Mouse (Mus musculus) Patski (cell line): ENCODE data around the gene Mxd1. TPM values are rescaled to one million over a fixed set of nuclear protein-coding genes. Genes with fewer than 3 reads are reported as not detected.

ENCODE experiments used
- ATAC-seq: fragments of 100-300 bp; one replicate; pipeline ENCODE4 v1.8.0; 2021
- CTCF ChIA-PET: fragments of 350-600 bp; sonication (Branson Sonifier 250); formaldehyde crosslinking; loops from one replicate; lab custom pipeline; 2022; ENCODE audit warnings: inconsistent platforms; lab: Charles Lee
- POLR2A ChIA-PET: fragments of 350-600 bp; sonication (Branson Sonifier 250); formaldehyde crosslinking; loops from one replicate; lab custom pipeline; 2022; ENCODE audit warnings: antibody characterized with exemption, inconsistent platforms; lab: Charles Lee
- DNase-seq: peaks from one replicate; pipeline ENCODE4 v3.0.0-alpha.2; 2011; ENCODE audit warnings: low read depth, low spot score
- H3K27me3 ChIP-seq: fragments of 371-371 bp; one replicate; pipeline ENCODE4 v1.5.1; 2021
- CTCF ChIP-seq: fragments of 100-300 bp; IDR thresholded peaks from one replicate; pipeline ENCODE4 v1.5.1; 2021
- in situ Hi-C: fragments of 300-500 bp; cut with MboI; formaldehyde crosslinking; loops from 3 replicates; pipeline ENCODE4 v1.11.1; 2018; ENCODE audit warnings: low pct_unique_long_range_greater_than_20kb, mixed read lengths
- polyA plus RNA-seq: library from polyadenylated mRNA; unstranded; gene quantifications from one replicate; pipeline ENCODE4 v1.2.3, GENCODE M21; 2021

Mxd1 gene
- polyA plus RNA-seq, 1 experiment from 2014 or later = 4.8 TPM

GRCm38 (mm10) chr6:86654270-86654916 is 14.6 kb downstream of the Mxd1 start:
- in situ Hi-C loops = no loop called here
- CTCF ChIA-PET = interaction anchor here (0.8 to 1.7 kb wide), 3 partner anchors 13 to 56 kb away, joined by 3 to 5 read pairs (median 3); no protein-coding TSS in a partner anchor
- no peak for ATAC-seq
- TF ChIP-seq CTCF = no peak
- H3K27me3 ChIP-seq = no peaks in the 10 kb centered on the region
- POLR2A ChIA-PET = interaction anchor here (0.6 kb wide), 1 partner anchor 244 kb away, joined by 3 read pairs; no protein-coding TSS in a partner anchor
- DNase-seq = no peak

DNA sequence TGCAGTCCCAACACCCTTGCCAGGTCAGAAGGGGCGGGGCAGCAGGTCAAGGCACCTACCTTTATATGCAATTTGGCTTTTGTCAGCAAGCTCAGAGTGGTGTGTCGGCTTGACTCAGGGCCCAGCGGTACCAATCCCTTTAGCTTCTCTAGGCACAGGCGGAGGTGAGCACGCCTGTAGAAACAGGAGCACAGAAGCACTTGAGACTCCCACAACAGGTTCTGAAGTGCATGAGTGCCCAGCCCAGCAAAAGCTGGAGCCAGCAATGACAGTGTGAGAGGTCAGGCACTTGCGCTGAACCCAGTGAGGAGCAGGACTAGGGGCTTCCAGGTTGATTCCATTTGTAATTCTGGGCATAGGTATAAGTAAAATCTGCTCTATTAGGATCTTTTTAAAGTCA is 15.9 kb downstream of the Mxd1 start:
- in situ Hi-C loops = no loop called here
- CTCF ChIA-PET = no interaction called here
- POLR2A ChIA-PET = no interaction called here
- no peaks in the 10 kb centered on the region for H3K27me3 ChIP-seq
- DNase-seq (no peak), ATAC-seq (no peak)
- no peak for TF ChIP-seq CTCF

DNA sequence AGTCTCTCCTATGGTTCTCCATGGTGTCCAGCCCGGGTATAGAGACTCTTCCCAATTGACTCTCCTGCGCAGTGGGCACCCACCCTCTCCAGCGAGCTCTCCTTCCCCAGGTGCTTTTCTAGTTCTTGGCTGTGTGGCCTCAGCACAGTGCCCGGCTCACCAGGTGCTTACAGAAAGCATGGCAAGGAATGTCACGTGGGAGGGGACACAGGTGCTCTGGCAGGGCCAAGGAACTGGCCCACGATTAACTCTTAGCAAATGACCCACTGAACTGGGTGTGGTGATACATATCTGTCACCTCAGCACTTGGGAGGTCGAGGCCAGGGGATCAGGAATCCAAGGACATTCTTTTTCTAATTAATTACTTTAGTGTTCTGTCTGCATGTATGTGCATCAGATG is 22.8 kb downstream of the Mxd1 start:
- DNase-seq = no peak
- POLR2A ChIA-PET = no interaction called here
- no peak for ATAC-seq
- H3K27me3 ChIP-seq = no peaks in the 10 kb centered on the region
- in situ Hi-C loops = no loop called here
- CTCF ChIA-PET = no interaction called here
- no peak for TF ChIP-seq CTCF

GRCm38 (mm10) chr6:86645551-86645950 is 23.4 kb downstream of the Mxd1 start:
- in situ Hi-C loops = no loop called here
- no peak for TF ChIP-seq CTCF
- CTCF ChIA-PET = interaction anchor here (1.3 kb wide), 1 partner anchor 12 kb away, joined by 3 read pairs; no protein-coding TSS in a partner anchor
- no peaks in the 10 kb centered on the region for H3K27me3 ChIP-seq
- POLR2A ChIA-PET = no interaction called here
- ATAC-seq (no peak), DNase-seq (no peak)

- in situ Hi-C loops = no loop called here
Measured at GRCm38 (mm10) chr6:86644775-86645400, 24.1 kb downstream of the Mxd1 start.

DNA sequence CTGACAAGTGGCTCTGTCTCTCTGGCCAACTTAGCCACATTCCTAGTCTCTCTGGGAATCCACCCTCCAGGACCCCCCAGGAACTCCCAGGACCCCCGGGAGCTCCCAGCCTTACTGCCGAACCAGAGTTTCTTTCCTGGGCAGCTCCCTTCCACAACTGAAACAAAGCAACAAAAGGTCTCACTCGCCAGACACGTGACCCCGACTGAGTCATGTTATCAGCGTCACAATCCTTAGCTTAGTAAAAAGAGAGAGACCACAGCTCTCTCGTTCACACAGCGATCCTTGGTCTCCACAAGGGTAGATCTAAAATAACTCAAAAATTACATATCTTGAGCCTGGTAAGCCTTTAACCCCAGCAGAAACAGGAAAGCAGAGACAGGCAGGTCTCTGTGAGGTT is 27.2 kb downstream of the Mxd1 start:
- H3K27me3 ChIP-seq = no peaks in the 10 kb centered on the region
- TF ChIP-seq CTCF = no peak
- ChIA-PET CTCF (interaction anchor here (0.6 to 1.1 kb wide), 2 partner anchors 13 kb away, joined by 3 read pairs; no protein-coding TSS in a partner anchor), POLR2A (no interaction called here)
- in situ Hi-C loops = no loop called here
- no peak for ATAC-seq
- DNase-seq = no peak

More at GRCm38 (mm10) chr6:86644775-86645400, 24.1 kb downstream of the Mxd1 start:
- ChIA-PET CTCF (interaction anchor here (1.3 kb wide), 1 partner anchor 11 kb away, joined by 3 read pairs; no protein-coding TSS in a partner anchor), POLR2A (no interaction called here)
- no peak for DNase-seq
- H3K27me3 ChIP-seq = no peaks in the 10 kb centered on the region
- ATAC-seq = no peak
- TF ChIP-seq CTCF = no peak

DNA sequence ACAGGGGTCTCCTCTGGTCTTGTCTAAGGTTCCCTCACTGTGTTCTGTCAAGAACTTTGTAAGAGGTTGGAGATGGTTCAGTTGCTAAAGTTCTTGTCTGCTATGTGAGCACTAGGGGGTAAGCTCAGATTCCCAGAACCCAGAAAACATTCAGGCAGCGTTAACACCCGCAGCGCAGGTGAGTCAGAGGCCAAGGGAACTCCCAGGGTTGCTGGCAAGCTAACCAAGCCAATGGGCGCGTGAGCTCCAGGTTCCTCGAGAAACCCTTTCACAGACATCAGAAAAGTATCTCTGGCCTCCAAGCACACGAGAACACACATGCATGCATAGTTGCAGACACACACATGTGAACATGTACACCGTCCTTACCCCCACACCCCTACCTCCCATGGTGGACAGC is 28.2 kb downstream of the Mxd1 start:
- no peaks in the 10 kb centered on the region for H3K27me3 ChIP-seq
- in situ Hi-C loops = no loop called here
- POLR2A ChIA-PET = no interaction called here
- no peak for TF ChIP-seq CTCF
- CTCF ChIA-PET = no interaction called here
- peak; percentile 63 for DNase-seq
- ATAC-seq = peak; percentile 44

DNA sequence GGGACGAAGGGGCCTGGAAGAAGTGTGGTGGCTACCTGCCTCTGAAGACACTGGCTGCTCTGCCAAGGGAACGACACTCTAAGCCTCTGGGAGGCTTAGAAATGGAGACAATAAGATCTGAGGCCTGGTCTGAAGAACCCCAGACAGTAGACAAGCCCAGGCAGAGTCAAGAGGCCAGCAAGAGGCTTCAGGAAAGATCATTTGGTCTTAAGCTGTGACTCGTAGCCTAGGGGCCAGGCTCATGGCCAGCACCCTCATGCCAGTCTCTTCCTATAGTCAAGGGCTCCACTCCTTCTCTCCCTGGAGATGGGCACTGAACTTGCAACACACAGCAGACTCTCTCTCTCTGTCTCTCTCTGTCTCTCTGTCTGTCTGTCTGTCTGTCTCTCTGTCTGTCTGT is 28.8 kb downstream of the Mxd1 start:
- DNase-seq (no peak), ATAC-seq (no peak)
- H3K27me3 ChIP-seq = no peaks in the 10 kb centered on the region
- TF ChIP-seq CTCF = no peak
- in situ Hi-C loops = no loop called here
- CTCF ChIA-PET = no interaction called here
- POLR2A ChIA-PET = no interaction called here

DNA sequence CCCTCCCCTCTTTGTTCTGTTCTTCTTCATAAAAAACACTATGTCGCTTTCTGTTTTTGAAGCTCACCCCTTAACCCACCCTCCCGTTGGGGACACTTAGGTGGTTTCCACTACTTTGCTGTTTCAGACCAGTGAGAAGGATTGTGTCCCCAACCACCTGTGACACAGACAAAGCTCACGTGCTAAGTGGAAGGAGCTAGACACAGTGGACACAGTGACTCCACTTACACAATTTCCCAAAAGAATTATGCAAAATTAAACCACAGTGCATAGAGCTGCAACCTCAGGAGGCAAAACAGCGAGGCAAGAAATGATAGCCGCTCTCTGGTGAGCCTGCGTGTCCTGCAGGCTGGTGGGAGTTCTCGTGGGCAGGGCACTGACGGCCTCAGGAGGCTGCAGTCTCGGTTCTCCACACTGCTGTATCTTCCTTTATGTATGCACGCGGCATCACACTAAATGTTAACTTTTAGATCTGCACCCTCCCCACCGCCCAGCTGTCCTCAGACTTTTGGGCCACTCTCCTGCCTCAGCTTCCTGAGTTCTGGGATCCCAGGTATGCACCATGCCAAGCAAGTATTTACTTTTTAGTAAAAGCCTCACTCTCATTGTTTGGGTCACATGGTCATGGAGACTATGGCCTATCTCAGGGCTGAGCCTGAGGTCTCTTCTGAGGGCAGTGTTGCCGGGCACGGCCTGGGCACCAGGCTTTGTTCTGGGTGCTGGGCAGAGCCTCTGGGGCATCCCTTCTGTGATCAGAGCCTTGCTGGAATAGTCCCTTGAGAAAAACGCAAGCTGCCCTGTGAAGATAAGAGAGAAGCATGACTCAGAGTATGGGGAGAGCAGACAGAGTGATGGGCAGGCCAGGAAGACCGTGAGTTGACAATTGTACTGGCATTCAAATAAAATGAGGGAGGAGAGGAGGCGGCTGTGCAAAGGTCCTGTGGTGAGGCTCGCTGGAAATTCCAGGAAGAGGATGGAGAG is 29.5 kb downstream of the Mxd1 start:
- in situ Hi-C loops = no loop called here
- CTCF ChIA-PET = no interaction called here
- POLR2A ChIA-PET = no interaction called here
- H3K27me3 ChIP-seq = no peaks in the 10 kb centered on the region
- DNase-seq (no peak), ATAC-seq (no peak)
- no peak for TF ChIP-seq CTCF

DNA sequence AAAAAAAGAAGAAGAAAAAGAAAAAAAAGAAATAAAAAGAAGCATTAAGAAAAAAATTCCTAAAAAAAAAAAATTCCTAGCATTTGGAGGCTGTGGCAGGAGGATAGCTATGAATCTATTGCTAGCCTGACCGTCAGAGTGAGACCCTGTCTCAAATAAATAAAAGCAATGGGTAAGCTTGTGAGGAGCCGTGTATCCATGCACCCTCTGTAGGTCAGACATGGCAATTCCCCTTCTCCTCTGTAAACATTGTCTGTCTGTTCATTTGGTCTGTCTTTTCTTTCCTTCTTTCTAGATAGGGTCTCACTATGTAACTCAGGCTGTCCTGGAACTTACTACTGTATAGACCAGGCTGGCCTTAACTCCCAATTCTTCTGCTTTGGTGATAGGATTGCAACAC is 30.5 kb downstream of the Mxd1 start:
- CTCF ChIA-PET = no interaction called here
- POLR2A ChIA-PET = interaction anchor here (0.6 kb wide), 1 partner anchor 32 kb away, joined by 4 read pairs; no protein-coding TSS in a partner anchor
- TF ChIP-seq CTCF = no peak
- ATAC-seq (no peak), DNase-seq (no peak)
- in situ Hi-C loops = no loop called here
- H3K27me3 ChIP-seq = no peaks in the 10 kb centered on the region
